ENCODE assay signal across 10 mouse cellular contexts in genomic region chr8:123331301-123331700, GRCm38 (mm10). TPM values are rescaled to one million over a fixed set of nuclear protein-coding genes. Genes with fewer than 3 reads are reported as not detected.
DNase-seq lines count a peak whose midpoint lies in the region; ATAC-seq and TF ChIP-seq lines count a peak whose summit lies in the region.
"Had no signal": no experiment of that assay in that cellular context is flagged by ENCODE, and none has a peak within 500 bp of the region (broad histone marks: within the 10 kb centered on the region; RNA-seq: fewer than 3 reads in every experiment).

No protein-coding gene starts in this region.

- no peak for TF ChIP-seq EP300 in heart, adult 2 months (IDR thresholded peaks at IDR 0.05; ENCODE audit: insufficient read depth, low read depth, low read length)

- no peak overlapping the region for H3ac ChIP-seq in C2C12 (ENCODE audit: control insufficient read depth, insufficient read length, low read depth)

- H3K79me2 ChIP-seq in C2C12 (ENCODE audit: control insufficient read depth, insufficient read depth) = no peaks in the 10 kb centered on the region
- no peaks in the 10 kb centered on the region for H3K79me2 ChIP-seq in heart, adult 2 months (replicated peaks; ENCODE audit: control insufficient read depth, insufficient read depth, low read length)

- intact Hi-C loops in heart, adult 2 months (cut with DNase I) = no loop called here

- H3K79me3 ChIP-seq in C2C12 (ENCODE audit: low read depth) = peaks cover 3% of the 10 kb centered on the region

- no peak for ATAC-seq in kidney, embryonic 15.5 days (replicated peaks; ENCODE audit: low FRiP score)
- ATAC-seq in granulocyte monocyte progenitor cell, adult 5-6 weeks (replicated peaks; ENCODE audit: poor library complexity, severe bottlenecking) = 0 out of 2 replicates have a peak, but pooled peaks have one; percentile 11
- no peak for ATAC-seq in midbrain, postnatal 0 days (ENCODE audit: low FRiP score)
- ATAC-seq in activated CD4-positive, CD25-positive, alpha-beta regulatory T cell, adult 4 months = no peak

- no peak for DNase-seq in kidney, postnatal 25 days
- DNase-seq in midbrain, postnatal 0 days (ENCODE audit: low spot score) = no peak
- DNase-seq in heart, adult 2 months = no peak
- no peak for DNase-seq in spleen, adult 12 weeks (ENCODE audit: low spot score)
- DNase-seq: left cerebral cortex, postnatal 4 days had no signal

- H3K4me2 ChIP-seq in kidney, embryonic 15.5 days = no peak overlapping the region
- peak overlapping the region; percentile 79 for H3K4me2 ChIP-seq in midbrain, postnatal 0 days (ENCODE audit: low read depth, low read length, poor library complexity, severe bottlenecking)

- H3K27me3 ChIP-seq in kidney, embryonic 15.5 days = peaks cover 24% of the 10 kb centered on the region
- no peaks in the 10 kb centered on the region for H3K27me3 ChIP-seq in C2C12 (ENCODE audit: control insufficient read depth, insufficient read depth, insufficient read length)
- H3K27me3 ChIP-seq in midbrain, postnatal 0 days (ENCODE audit: insufficient read depth, low read length) = no peaks in the 10 kb centered on the region
- peaks cover 3% of the 10 kb centered on the region for H3K27me3 ChIP-seq in heart, adult 2 months (ENCODE audit: control insufficient read depth, insufficient read depth, low read length)

- WGBS in kidney, embryonic 15.5 days = 83% methylated on average over 2 of the region's 2 CpGs
- 77% methylated on average over 2 of the region's 2 CpGs for WGBS in midbrain, postnatal 0 days
- 28% methylated on average over 2 of the region's 2 CpGs for WGBS in heart, adult 2 months

- H3K4me3 ChIP-seq in kidney, embryonic 15.5 days (replicated peaks) = no peak overlapping the region
- no peak overlapping the region for H3K4me3 ChIP-seq in C2C12 (ENCODE audit: insufficient read depth, poor library complexity, severe bottlenecking)
- H3K4me3 ChIP-seq in midbrain, postnatal 0 days (ENCODE audit: low read depth, low read length) = peak overlapping the region; percentile 85
- no peak overlapping the region for H3K4me3 ChIP-seq in heart, adult 2 months

- peaks cover 40% of the 10 kb centered on the region for H3K4me1 ChIP-seq in kidney, embryonic 15.5 days
- H3K4me1 ChIP-seq in midbrain, postnatal 0 days (ENCODE audit: insufficient read depth, low read length) = peaks cover 10% of the 10 kb centered on the region; the same call in 1 of the 2 replicates
- H3K4me1 ChIP-seq in heart, adult 2 months (ENCODE audit: control insufficient read depth, insufficient read depth, low read length) = no peaks in the 10 kb centered on the region

- no peak for TF ChIP-seq CTCF in C2C12 (IDR thresholded peaks at IDR 0.05; ENCODE audit: control insufficient read depth, insufficient read depth, insufficient read length)
- no peak for TF ChIP-seq CTCF in midbrain, postnatal 0 days (IDR thresholded peaks at IDR 0.05)
- no peak for TF ChIP-seq CTCF in heart, adult 2 months (IDR thresholded peaks at IDR 0.05)

- 0 out of 2 replicates have a peak, but pooled peaks cover 3% of the 10 kb centered on the region for H3K9me3 ChIP-seq in kidney, embryonic 15.5 days (replicated peaks)
- H3K9me3 ChIP-seq in midbrain, postnatal 0 days (ENCODE audit: low read length) = no peaks in the 10 kb centered on the region

- no peaks in the 10 kb centered on the region for H3K36me3 ChIP-seq in kidney, embryonic 15.5 days
- no peaks in the 10 kb centered on the region for H3K36me3 ChIP-seq in C2C12 (ENCODE audit: control insufficient read depth, insufficient read depth)
- H3K36me3 ChIP-seq in midbrain, postnatal 0 days (ENCODE audit: insufficient read depth, low read length) = no peaks in the 10 kb centered on the region
- H3K36me3 ChIP-seq in heart, adult 2 months (ENCODE audit: control insufficient read depth, insufficient read depth, low read length) = no peaks in the 10 kb centered on the region

- H3K27ac ChIP-seq in kidney, embryonic 15.5 days = 0 out of 2 replicates have a peak overlapping the region, but pooled peaks have one; percentile 37
- H3K27ac ChIP-seq in midbrain, postnatal 0 days (ENCODE audit: low read depth, low read length) = peak overlapping the region; percentile 94
- H3K27ac ChIP-seq in heart, adult 2 months = no peak overlapping the region
- H3K27ac ChIP-seq: kidney, postnatal 0 days had no signal

- no peak overlapping the region for H3K9ac ChIP-seq in kidney, embryonic 15.5 days
- no peak overlapping the region for H3K9ac ChIP-seq in midbrain, postnatal 0 days (replicated peaks; ENCODE audit: low read length, poor library complexity, severe bottlenecking)
- no peak overlapping the region for H3K9ac ChIP-seq in heart, adult 2 months (ENCODE audit: low read depth, low read length)

- TF ChIP-seq POLR2A in heart, adult 2 months (IDR thresholded peaks at IDR 0.05; ENCODE audit: insufficient read depth, low read depth, low read length) = no peak

TF ChIP-seq in C2C12, 6 proteins besides CTCF, POLR2A, EP300 and RAD21:
- peak; percentile 40 for TF ChIP-seq FOSL1 (IDR thresholded peaks at IDR 0.05; ENCODE audit: insufficient read depth, low read length, poor library complexity, severe bottlenecking)
- TF ChIP-seq CEBPB (IDR thresholded peaks at IDR 0.05; ENCODE audit: low read depth) = no peak
- TF ChIP-seq MAX (IDR thresholded peaks at IDR 0.05) = peak; percentile 24
- TF ChIP-seq USF1 (IDR thresholded peaks at IDR 0.05; ENCODE audit: low read depth) = no peak
- peak; percentile 16 for TF ChIP-seq MYOD1 (IDR thresholded peaks at IDR 0.05; ENCODE audit: control insufficient read depth, insufficient read length, low read depth)
TF ChIP-seq in C2C12: peak in this region for 3.

RNA-seq across cellular contexts. Expression of gene Spire2, which starts 1.2 kb away (rescaled TPM):
- 4.7 and 5.0 TPM in 2 replicates for polyA plus RNA-seq in kidney, embryonic 15.5 days (2015; fragmentation: Nextera tagmentation; extraction: Ambion mirVana)
- polyA plus RNA-seq in C2C12 (2012; fragmentation: generic; extraction: Trizol) = 5.1 TPM
- total RNA-seq in granulocyte monocyte progenitor cell, adult 5-6 weeks (2014; fragmentation: Nextera tagmentation) = not detected in 2 replicates
- 0.13 TPM in 1 of 2 replicates, not detected in the other for total RNA-seq in granulocyte monocyte progenitor cell, adult 5-6 weeks (2017)
- total RNA-seq in midbrain, postnatal 0 days (2014; rRNA removed) = 35.7 and 44.1 TPM in 2 replicates
- polyA plus RNA-seq in midbrain, postnatal 0 days (2015; fragmentation: Nextera tagmentation; extraction: Ambion mirVana) = 28.0 and 28.2 TPM in 2 replicates
- not detected for polyA plus RNA-seq in activated CD4-positive, CD25-positive, alpha-beta regulatory T cell, adult 4 months (2017; shearing (Covaris generic))
- under 1 TPM; 0.11 to 0.26 TPM for total RNA-seq in heart, adult 2 months (2021)
- 0.29 and 0.53 TPM in 2 replicates for polyA plus RNA-seq in heart, adult 2 months (2012; rRNA removed)

RNA-seq across cellular contexts. Expression of gene Fanca, which starts 12.9 kb away (rescaled TPM):
- polyA plus RNA-seq in kidney, embryonic 15.5 days (2015; fragmentation: Nextera tagmentation; extraction: Ambion mirVana) = 38.2 and 45.2 TPM in 2 replicates
- 14.0 TPM for polyA plus RNA-seq in C2C12 (2012; fragmentation: generic; extraction: Trizol)
- 52.0 and 70.0 TPM in 2 replicates for total RNA-seq in granulocyte monocyte progenitor cell, adult 5-6 weeks (2014; fragmentation: Nextera tagmentation)
- total RNA-seq in granulocyte monocyte progenitor cell, adult 5-6 weeks (2017) = 30.2 and 39.5 TPM in 2 replicates
- 4.2 and 17.6 TPM in 2 replicates for total RNA-seq in midbrain, postnatal 0 days (2014; rRNA removed)
- 3.0 and 3.3 TPM in 2 replicates for polyA plus RNA-seq in midbrain, postnatal 0 days (2015; fragmentation: Nextera tagmentation; extraction: Ambion mirVana)
- 1 to 10 TPM; 4.2 to 5.3 TPM for polyA plus RNA-seq in activated CD4-positive, CD25-positive, alpha-beta regulatory T cell, adult 4 months (2017; shearing (Covaris generic))
- total RNA-seq in heart, adult 2 months (2021) = 1 to 10 TPM; 5.3 to 6.2 TPM
- 3.9 and 4.6 TPM in 2 replicates for polyA plus RNA-seq in heart, adult 2 months (2012; rRNA removed)

RNA-seq across cellular contexts. Expression of gene Tcf25, which starts 42.3 kb away (rescaled TPM):
- polyA plus RNA-seq in kidney, embryonic 15.5 days (2015; fragmentation: Nextera tagmentation; extraction: Ambion mirVana) = 157 and 175 TPM in 2 replicates
- 128 TPM for polyA plus RNA-seq in C2C12 (2012; fragmentation: generic; extraction: Trizol)
- total RNA-seq in granulocyte monocyte progenitor cell, adult 5-6 weeks (2014; fragmentation: Nextera tagmentation) = 110 and 113 TPM in 2 replicates
- 194 and 224 TPM in 2 replicates for total RNA-seq in granulocyte monocyte progenitor cell, adult 5-6 weeks (2017)
- 538 and 541 TPM in 2 replicates for total RNA-seq in midbrain, postnatal 0 days (2014; rRNA removed)
- polyA plus RNA-seq in midbrain, postnatal 0 days (2015; fragmentation: Nextera tagmentation; extraction: Ambion mirVana) = 413 and 416 TPM in 2 replicates
- polyA plus RNA-seq in activated CD4-positive, CD25-positive, alpha-beta regulatory T cell, adult 4 months (2017; shearing (Covaris generic)) = 10 to 100 TPM; 84.9 to 92.3 TPM
- 100 to 1,000 TPM; 125 to 134 TPM for total RNA-seq in heart, adult 2 months (2021)
- polyA plus RNA-seq in heart, adult 2 months (2012; rRNA removed) = 137 and 147 TPM in 2 replicates
